Mouse (Mus musculus): ENCODE data around the gene Fbxl5. TPM values are rescaled to one million over a fixed set of nuclear protein-coding genes. Genes with fewer than 3 reads are reported as not detected.

Gene Fbxl5
- total RNA-seq (2014; fragmentation: Nextera tagmentation), result 31.2 and 47.8 TPM in 2 replicates
- total RNA-seq (2017), result 46.3 and 61.3 TPM in 2 replicates

DNA sequence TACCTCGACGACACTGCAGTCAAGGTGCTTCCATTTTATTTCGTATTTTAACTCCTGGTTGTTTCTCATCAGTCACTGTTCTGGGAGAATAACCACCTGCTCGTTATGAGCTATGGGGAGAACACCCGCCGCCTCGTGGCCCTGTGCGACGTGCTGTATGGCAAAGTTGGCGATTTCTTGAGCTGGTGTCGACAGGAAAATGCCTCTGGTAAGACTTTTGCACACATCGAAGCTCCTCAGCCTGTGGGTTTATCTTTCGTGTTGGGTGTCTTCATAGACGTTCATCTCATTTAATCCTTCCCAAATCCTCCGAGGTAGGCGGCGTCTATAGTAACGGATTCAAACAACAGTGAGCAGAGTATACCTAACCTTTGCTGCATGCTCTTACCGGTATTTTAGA is at the start of gene Fbxl5:
Gene Fbxl5 (minus strand): TSS at position 101 of the 400 bp plus-strand sequence.
- ATAC-seq (replicated peaks; ENCODE audit: poor library complexity, severe bottlenecking), result no peak

DNA sequence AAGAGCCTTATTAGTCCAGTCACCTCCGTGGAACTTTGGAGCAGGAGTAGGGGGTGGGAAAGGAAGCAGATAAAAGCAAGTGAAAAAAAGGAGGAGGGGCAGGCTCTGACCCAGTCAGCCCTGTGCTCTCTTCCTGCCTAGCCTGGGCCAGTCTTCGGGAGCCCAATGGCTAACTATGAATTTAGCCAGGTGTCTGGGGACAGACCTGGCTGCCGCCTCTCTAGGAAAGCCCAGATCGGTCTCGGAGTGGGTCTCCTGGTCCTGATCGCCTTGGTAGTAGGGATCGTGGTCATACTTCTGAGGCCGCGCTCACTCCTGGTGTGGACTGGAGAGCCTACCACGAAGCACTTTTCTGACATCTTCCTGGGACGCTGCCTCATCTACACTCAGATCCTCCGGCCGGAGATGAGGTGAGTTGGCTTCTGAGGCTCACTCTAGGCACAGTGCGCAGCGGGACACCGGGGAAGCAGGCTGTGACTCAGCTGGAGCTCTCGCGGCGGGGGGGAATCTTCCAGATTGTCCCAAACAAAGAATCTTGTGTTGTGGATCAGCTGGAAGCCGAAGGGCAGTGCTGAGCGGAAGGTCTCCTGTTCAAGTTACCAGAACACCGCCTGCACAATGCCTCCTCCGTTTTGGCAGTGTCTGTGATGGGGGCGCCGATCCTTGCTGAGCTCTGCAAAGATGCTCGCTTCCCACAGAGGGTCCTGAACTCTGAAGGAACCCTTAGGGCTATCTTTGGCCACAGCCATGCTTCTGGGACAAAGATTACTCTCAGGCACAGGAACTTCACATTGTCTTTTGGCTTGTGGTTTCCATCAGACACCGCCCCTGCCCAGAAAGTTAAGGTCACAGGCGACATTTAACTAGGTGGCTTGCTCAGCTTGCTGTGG is 47.5 kb upstream of the Fbxl5 start:
- ATAC-seq (replicated peaks; ENCODE audit: poor library complexity, severe bottlenecking), result peak; percentile 46

DNA sequence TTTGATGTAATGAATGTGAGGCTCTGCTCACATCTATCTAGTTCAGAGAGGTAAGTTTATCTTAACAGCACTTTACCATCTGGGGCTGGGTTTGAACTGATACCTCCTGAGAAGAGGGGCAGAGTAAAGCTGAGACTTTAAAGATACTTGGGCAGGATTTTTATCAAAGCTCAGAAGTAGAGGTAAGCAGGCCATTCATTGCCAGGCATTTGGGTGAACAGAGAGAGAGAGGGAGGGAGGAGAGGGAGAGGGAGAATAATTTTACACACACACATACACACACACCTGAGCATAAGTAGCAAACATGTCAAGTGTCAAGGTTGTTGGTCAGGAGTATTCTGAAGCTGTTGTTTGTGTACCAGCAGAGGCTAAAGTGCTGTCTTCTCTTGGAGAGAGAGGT is 46.8 kb upstream of the Fbxl5 start, which contains the start of gene Cd38:
Gene Cd38 (plus strand): TSS at position 301 of the 400 bp plus-strand sequence.
- no peak for ATAC-seq (replicated peaks; ENCODE audit: poor library complexity, severe bottlenecking)

DNA sequence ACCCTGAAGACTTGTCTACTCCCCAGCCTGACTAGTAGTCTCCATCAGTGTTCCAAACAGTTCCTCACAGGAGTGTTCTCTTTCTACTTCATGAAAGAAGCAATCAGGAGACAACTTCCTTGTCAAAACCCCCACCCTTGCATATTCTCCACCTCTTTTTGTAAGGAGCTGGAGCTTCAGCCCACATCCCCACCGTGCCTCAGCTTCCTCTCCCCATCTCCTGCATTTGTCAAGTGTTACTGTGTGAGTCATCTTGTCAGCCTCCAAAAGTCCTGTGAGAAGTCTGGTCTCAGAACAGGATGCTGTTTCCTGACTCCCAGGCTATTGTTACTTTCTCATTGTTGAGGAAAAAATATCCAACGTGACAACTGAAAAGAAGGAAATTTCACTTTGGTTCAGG is 43.9 kb upstream of the Fbxl5 start:
- no peak for ATAC-seq (replicated peaks; ENCODE audit: poor library complexity, severe bottlenecking)

DNA sequence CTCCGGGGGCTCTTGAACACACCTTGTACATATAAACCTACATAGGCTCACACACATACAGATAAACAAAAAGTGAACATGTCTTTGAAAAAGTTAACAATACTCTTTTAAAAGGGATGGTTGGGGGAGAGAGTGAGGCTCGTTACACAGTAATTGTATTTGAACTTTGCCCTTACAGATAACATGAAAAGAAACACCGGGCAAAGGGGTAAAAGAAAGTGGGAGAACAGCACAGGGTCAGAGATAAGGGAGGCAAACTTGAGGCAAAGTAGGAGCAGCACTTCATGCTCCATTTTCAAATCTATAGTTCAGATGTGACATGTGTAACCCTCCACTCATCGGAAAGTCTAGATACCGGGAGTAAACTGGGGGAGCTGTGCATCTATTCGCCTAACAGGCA is 42.2 kb upstream of the Fbxl5 start:
- ATAC-seq (replicated peaks; ENCODE audit: poor library complexity, severe bottlenecking), result no peak

DNA sequence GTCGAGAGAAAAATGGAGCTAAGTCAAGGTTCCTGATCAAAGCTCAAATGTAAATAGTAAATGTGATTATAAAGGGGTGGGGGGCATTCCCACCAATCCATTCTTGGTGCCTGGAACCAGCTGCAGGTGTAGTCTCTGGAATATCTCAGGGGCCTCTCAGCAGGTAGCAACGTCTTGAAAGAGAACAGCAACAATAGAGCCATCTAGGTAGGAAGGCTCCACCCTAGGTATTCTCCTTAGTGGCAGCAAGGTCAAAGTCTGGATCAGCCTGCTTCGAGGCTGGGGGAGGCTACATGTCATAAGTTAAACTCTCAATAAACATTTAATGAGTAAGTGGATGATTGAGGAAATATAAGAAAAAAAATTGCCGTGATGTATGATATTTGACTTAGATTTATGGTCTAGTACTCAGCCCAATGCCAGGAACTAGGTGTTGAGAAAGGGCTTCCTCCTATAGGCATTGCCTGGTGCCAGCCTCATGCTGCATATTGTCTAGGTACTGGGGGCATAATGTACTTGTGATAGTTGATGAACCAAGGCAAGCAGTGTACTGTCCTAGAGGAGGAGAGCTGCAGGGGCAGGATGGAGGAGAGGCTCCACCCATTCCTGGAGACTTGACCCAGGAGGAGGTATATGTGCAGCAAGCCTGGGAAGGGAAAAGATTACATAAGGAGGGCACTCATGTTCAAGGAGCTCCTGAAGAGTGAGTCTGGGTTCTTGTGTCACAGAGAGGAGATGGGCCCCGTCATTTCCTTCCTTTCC is 39.4 kb upstream of the Fbxl5 start:
- peak; percentile 33; the same call in 1 of the 2 replicates for ATAC-seq (replicated peaks; ENCODE audit: poor library complexity, severe bottlenecking)

GRCm38 (mm10) chr5:43860096-43860495 is 38.7 kb upstream of the Fbxl5 start:
- no peak for ATAC-seq (replicated peaks; ENCODE audit: poor library complexity, severe bottlenecking)

- no peak for ATAC-seq (replicated peaks; ENCODE audit: poor library complexity, severe bottlenecking)
These were observed 38.2 kb upstream of the Fbxl5 start for GRCm38 (mm10) chr5:43859663-43860062.

GRCm38 (mm10) chr5:43855769-43856168 is 34.3 kb upstream of the Fbxl5 start:
- ATAC-seq (replicated peaks; ENCODE audit: poor library complexity, severe bottlenecking), result peak; percentile 96

DNA sequence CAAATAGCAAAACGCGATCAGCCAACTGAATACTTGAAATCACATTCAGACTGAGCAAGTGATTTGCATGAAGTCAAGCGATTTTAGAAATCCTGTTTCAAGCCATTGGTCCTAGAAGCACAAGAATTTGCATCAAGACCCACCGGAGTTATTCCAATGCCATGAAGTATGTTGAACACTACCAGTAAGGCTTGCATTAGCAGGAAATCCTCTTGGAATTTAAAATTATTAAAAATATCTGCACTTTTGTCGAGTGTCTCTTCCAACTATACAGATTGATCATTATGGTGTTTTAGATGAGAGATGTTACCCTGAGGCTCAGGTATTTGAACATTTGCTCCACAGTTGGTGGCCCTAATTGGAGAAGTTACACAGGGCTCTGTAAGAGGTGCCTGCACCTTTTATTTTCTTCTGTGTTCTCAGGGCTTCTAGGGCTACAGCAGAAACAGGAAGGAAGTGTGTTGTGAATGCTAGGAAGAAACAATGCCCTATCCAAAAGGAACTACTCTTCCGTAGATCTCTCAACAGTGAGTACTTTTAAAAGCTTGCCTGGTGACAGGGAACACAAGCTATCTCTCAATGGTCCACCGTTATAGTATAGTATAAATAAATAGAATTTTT is 32.5 kb upstream of the Fbxl5 start:
- ATAC-seq (replicated peaks; ENCODE audit: poor library complexity, severe bottlenecking), result peak; percentile 53

DNA sequence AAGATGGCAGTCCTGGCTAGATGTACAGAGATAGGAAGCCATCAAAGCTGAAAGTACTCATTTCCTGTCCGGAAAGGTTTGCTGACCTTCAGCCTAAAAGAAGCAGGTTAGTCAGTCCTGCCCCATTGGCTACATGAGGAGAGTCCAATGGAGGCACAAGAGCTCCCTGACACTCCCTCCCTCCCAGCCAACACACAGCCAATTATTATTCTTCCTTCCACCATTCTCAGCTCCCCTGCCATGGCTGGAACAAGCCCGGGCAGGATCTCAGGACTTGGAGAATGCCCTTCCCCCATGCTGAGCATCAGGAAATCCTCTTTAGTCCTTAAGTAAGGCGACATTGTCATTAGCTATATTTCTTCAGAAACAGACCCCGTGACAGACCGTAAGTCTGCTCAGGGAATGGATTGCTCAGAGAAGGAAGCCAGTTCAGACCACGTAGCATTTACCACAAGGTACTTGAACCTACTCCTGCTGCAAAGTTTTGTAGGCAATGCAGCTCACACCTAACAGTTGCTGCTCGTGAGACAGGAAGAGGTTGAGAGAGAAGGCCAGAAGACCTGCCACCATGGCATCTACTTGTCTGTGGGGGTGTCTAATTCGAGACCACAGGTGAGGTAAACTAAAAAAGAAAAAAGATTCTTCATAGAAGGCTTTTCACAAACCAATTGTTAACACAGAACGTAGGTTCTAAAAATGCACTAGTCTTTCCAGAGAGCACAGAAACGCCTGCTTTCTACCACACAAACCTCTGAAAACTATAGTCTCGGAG is 31.8 kb upstream of the Fbxl5 start:
- peak; percentile 41 for ATAC-seq (replicated peaks; ENCODE audit: poor library complexity, severe bottlenecking)

DNA sequence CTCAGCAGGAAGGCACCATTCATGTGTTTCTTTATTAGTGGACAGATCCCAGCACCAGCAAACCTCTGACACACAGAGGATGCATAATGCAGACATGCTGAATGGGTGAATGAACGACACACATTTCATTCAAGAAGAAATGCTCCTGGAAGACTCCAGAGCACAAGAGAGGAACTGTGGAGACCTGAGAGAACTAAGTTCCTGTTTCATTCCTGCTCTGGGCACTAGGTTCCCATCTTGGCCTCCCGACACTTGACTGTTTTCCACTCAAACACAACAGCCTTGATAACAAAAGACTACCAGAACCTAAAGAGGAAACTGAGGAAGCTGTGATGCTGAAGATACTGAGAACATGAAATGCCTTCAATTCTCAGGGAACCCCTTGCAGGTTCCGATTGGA is 26.8 kb upstream of the Fbxl5 start:
- peak; percentile 66 for ATAC-seq (replicated peaks; ENCODE audit: poor library complexity, severe bottlenecking)

DNA sequence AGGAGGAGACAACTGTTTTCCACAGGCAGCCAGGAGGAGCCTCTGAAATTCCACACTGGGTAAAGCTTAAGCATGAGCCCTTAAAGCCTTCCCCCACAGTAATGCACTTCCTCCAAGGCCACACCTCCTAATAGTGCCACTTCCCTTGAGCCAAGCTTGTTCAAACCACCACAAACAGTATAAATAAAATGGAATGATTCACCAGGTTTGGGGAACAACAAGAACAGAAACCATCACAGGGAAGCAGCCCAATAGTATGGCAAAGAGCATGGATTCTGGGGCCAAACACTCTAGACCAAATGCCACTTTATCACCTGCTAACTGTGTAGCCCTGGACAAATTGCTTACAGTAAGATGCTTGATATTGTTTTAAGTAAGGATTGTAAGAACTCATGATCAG is 26.1 kb upstream of the Fbxl5 start:
- peak; percentile 58 for ATAC-seq (replicated peaks; ENCODE audit: poor library complexity, severe bottlenecking)

GRCm38 (mm10) chr5:43846227-43846626 is 24.8 kb upstream of the Fbxl5 start:
- ATAC-seq (replicated peaks; ENCODE audit: poor library complexity, severe bottlenecking), result no peak

- no peak for ATAC-seq (replicated peaks; ENCODE audit: poor library complexity, severe bottlenecking)
These were observed 24.2 kb upstream of the Fbxl5 start for GRCm38 (mm10) chr5:43845646-43846045.

DNA sequence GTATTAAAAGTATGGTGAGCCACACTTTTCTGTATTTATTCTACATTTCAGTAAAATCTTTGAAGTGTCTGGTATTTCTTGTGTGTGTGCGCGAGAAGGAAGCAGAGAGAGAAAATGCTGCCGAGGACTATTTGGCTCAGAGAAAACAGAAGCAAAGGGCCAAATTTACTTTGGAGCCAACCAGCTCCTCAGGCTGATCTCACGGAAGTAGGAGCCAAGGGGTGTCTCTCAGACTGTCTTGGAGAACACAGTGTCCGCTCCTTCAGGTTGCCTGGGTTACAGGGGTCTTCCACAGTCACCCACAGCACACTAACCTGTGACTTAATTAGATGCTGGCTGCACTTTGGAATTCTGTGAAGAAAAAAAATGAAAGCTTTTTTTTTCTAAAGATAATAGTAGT is 23.6 kb upstream of the Fbxl5 start:
- no peak for ATAC-seq (replicated peaks; ENCODE audit: poor library complexity, severe bottlenecking)

DNA sequence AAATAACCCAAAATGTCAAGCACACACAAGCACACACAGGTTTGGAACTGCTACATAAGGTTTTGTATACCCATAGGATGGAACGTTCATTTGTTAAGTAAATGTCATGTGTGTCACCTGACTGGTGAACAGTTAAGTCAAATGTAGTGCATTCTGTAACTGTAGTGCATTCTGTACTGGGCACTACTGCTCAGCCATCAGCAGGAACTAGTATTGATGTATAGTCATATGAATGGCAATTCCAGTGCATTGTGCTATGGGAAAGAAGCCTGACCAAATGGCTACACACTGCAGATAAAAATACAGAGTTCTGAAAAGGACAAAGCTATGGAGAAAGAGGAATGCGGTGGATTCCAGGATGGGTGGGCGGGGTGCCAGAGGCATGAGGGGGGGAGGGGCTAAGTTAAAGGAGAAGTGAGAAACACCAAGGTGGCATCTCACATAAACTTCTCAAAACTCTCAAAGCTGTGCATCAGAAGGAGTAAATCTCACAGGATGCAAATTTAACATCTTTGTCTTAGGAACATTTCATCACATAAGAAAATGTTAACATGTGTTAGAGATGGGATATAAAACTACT is 21.2 kb upstream of the Fbxl5 start:
- ATAC-seq (replicated peaks; ENCODE audit: poor library complexity, severe bottlenecking), result no peak

GRCm38 (mm10) chr5:43842011-43842285 is 20.5 kb upstream of the Fbxl5 start:
- ATAC-seq (replicated peaks; ENCODE audit: poor library complexity, severe bottlenecking), result no peak

- peak; percentile 83 for ATAC-seq (replicated peaks; ENCODE audit: poor library complexity, severe bottlenecking)
These were observed 19.9 kb upstream of the Fbxl5 start for GRCm38 (mm10) chr5:43841144-43842010.

Data from granulocyte monocyte progenitor cell, adult 5-6 weeks (primary cell).